Mouse (Mus musculus) urinary bladder, postnatal 25 days (tissue): ENCODE results near the gene Zmynd15.
"Not testable (repeated sequence)": the region's sequence is repeated elsewhere in the genome, so short reads cannot be mapped to it uniquely, and the experiment has no call there.

Experiments used
- DNase-seq: peaks from one replicate; pipeline ENCODE4 v3.0.0; 2022; ENCODE audit warnings: low spot score

Zmynd15 gene

GRCm38 (mm10) chr11:70447373-70447772, 11.9 kb upstream of the Zmynd15 start:
- no peak for DNase-seq

GRCm38 (mm10) chr11:70450926-70451325, 8.3 kb upstream of the Zmynd15 start:
- no peak for DNase-seq

- peak; percentile 91 for DNase-seq
Measured at GRCm38 (mm10) chr11:70451797-70452498, 7.3 kb upstream of the Zmynd15 start, which contains the start of gene Med11. Gene Med11 (plus strand): TSS chr11:70451919.

- no peak for DNase-seq
Measured at GRCm38 (mm10) chr11:70453261-70454044, 5.8 kb upstream of the Zmynd15 start.

GRCm38 (mm10) chr11:70459601-70460101, 418 bp downstream of the Zmynd15 start, which contains the start of gene Cxcl16:
Gene Cxcl16 (minus strand): TSS chr11:70459984.
- DNase-seq: peak; percentile 44

- DNase-seq: no peak
Measured at GRCm38 (mm10) chr11:70463970-70464369, 4.7 kb downstream of the Zmynd15 start.

GRCm38 (mm10) chr11:70465211-70465610, 6.0 kb downstream of the Zmynd15 start:
- no peak for DNase-seq

- no peak for DNase-seq
Measured at GRCm38 (mm10) chr11:70465824-70466223, 6.6 kb downstream of the Zmynd15 start.

GRCm38 (mm10) chr11:70467902-70468619, 8.8 kb downstream of the Zmynd15 start:
- DNase-seq: no peak

- no peak for DNase-seq
Measured at GRCm38 (mm10) chr11:70469764-70470163, 10.5 kb downstream of the Zmynd15 start.

GRCm38 (mm10) chr11:70472716-70473115, 13.5 kb downstream of the Zmynd15 start:
- no peak for DNase-seq

- DNase-seq: not testable (repeated sequence)
Measured at GRCm38 (mm10) chr11:70473291-70473690, 14.1 kb downstream of the Zmynd15 start.

- DNase-seq: no peak
Measured at GRCm38 (mm10) chr11:70474872-70475534, 15.8 kb downstream of the Zmynd15 start.

- DNase-seq: no peak
Measured at GRCm38 (mm10) chr11:70485498-70485897, 26.3 kb downstream of the Zmynd15 start.

- DNase-seq: no peak
Measured at GRCm38 (mm10) chr11:70487816-70488215, 28.6 kb downstream of the Zmynd15 start.

- DNase-seq: no peak
Measured at GRCm38 (mm10) chr11:70489138-70489537, 29.9 kb downstream of the Zmynd15 start.

- DNase-seq: no peak
Measured at GRCm38 (mm10) chr11:70489684-70490083, 30.5 kb downstream of the Zmynd15 start.

GRCm38 (mm10) chr11:70499566-70500475, 40.6 kb downstream of the Zmynd15 start:
- no peak for DNase-seq

- no peak for DNase-seq
Measured at GRCm38 (mm10) chr11:70500476-70500812, 41.2 kb downstream of the Zmynd15 start.

- no peak for DNase-seq
Measured at GRCm38 (mm10) chr11:70502018-70502417, 42.8 kb downstream of the Zmynd15 start.

GRCm38 (mm10) chr11:70504970-70505369, 45.7 kb downstream of the Zmynd15 start, which contains the start of gene Tm4sf5:
Gene Tm4sf5 (plus strand): TSS chr11:70505244.
- DNase-seq: no peak
